Mouse (Mus musculus): Measurements from ENCODE around the gene Klk7. TPM values are rescaled to one million over a fixed set of nuclear protein-coding genes. Genes with fewer than 3 reads are reported as not detected.

Klk7 gene
- polyA plus RNA-seq, 1 experiment from 2014 or later, result not detected

DNA sequence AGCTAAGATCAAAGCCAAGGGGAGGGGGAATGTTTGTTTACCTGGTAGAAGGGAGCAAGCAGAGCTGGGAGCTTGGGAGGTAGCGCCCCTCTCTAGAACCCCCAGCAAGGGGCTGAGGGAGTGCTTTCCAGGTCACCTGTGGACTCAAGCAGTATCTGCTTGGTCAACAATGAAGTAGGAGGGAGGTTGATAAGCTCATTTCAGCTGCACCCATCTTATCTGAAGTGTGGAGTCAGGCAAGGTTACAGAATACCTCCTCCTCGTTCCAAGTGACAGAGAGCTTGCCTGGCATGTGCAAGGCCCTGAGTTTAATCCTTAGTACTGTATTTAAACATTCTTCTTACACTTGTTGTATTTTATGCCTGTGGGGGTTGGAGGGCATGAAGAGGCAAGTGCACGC is 44.6 kb downstream of the Klk7 start:
- no peak overlapping the region for H3K4me3 ChIP-seq
- 82% methylated on average over 3 of the region's 3 CpGs for WGBS
- H3K9me3 ChIP-seq (replicated peaks), result no peaks in the 10 kb centered on the region
- no peak overlapping the region for H3K27ac ChIP-seq
- no peak overlapping the region for H3K4me2 ChIP-seq (replicated peaks)
- H3K27me3 ChIP-seq, result no peaks in the 10 kb centered on the region
- no peaks in the 10 kb centered on the region for H3K4me1 ChIP-seq
- no peaks in the 10 kb centered on the region for H3K36me3 ChIP-seq
- no peak overlapping the region for H3K9ac ChIP-seq
- no peak for ATAC-seq (ENCODE audit: low FRiP score)

DNA sequence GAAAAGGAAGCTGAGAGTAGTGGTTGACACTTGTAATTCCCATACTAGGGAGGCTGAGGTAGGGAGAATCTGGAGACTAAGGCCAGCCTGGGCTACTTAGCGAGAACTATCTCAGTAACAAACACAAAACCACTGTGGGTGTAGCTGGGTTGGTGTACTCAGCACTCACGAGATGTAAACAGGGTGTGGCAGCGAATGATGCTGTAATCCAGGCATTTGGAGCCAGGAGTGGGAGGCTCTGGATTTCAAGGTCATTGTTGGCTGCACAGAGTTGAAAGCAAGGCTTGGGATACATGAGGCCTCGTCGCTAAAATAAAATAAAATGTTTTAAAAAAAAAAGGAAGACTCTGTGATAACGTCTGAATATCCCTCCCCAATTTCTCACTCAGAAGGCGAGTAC is 45.2 kb downstream of the Klk7 start:
- no peaks in the 10 kb centered on the region for H3K27me3 ChIP-seq
- H3K4me2 ChIP-seq (replicated peaks), result no peak overlapping the region
- H3K4me1 ChIP-seq, result no peaks in the 10 kb centered on the region
- no peaks in the 10 kb centered on the region for H3K9me3 ChIP-seq (replicated peaks)
- H3K9ac ChIP-seq, result no peak overlapping the region
- H3K4me3 ChIP-seq, result no peak overlapping the region
- ATAC-seq (ENCODE audit: low FRiP score), result no peak
- H3K36me3 ChIP-seq, result no peaks in the 10 kb centered on the region
- WGBS, result 89% methylated on average over 7 of the region's 7 CpGs
- no peak overlapping the region for H3K27ac ChIP-seq

- 91% methylated on average over 12 of the region's 12 CpGs for WGBS
These were observed 46.4 kb downstream of the Klk7 start for GRCm38 (mm10) chr7:43857501-43857900.

DNA sequence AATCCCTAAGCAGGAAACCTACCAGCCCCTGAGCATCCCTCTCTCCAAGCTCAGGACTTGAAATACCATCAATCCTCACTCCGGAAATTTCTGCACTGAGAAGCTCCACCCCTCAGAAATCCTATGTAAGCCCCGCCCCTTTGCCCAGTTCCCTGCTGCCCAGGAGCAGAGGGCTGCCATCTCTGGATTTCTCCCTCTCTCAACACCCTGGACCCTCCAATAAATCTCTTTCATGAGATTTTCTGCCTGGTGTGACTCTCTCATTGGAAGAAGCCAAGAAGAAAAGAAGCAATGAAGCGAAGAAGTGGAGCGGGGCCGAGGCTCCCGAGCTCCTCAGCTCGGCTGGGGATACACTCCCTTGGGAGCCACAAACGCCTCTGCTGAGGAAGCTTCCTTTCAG is 49.3 kb downstream of the Klk7 start:
- no peak for ATAC-seq (ENCODE audit: low FRiP score)
- Histone ChIP-seq H3K36me3 (no peaks in the 10 kb centered on the region), H3K4me2 (replicated peaks) (no peak overlapping the region), H3K4me3 (no peak overlapping the region), H3K27me3 (no peaks in the 10 kb centered on the region), H3K9me3 (replicated peaks) (no peaks in the 10 kb centered on the region), H3K4me1 (no peaks in the 10 kb centered on the region), H3K9ac (no peak overlapping the region), H3K27ac (no peak overlapping the region)
- 41% methylated on average over 8 of the region's 8 CpGs for WGBS

More at GRCm38 (mm10) chr7:43857501-43857900, 46.4 kb downstream of the Klk7 start:
- H3K4me2 ChIP-seq (replicated peaks), result no peak overlapping the region
- no peaks in the 10 kb centered on the region for H3K4me1 ChIP-seq
- no peaks in the 10 kb centered on the region for H3K9me3 ChIP-seq (replicated peaks)
- H3K4me3 ChIP-seq, result no peak overlapping the region
- no peak overlapping the region for H3K9ac ChIP-seq
- no peak overlapping the region for H3K27ac ChIP-seq
- H3K36me3 ChIP-seq, result no peaks in the 10 kb centered on the region
- no peaks in the 10 kb centered on the region for H3K27me3 ChIP-seq
- ATAC-seq (ENCODE audit: low FRiP score), result no peak

Other genes starting within 250 kb of the Klk7 start
- gene Zfp658, start 249.0 kb upstream of the Klk7 start, polyA plus RNA-seq (2016; fragmentation: Nextera tagmentation; extraction: Ambion mirVana), result 8.4 and 9.6 TPM in 2 replicates
- 17.2 and 17.6 TPM in 2 replicates for gene Zfp719, start 231.7 kb upstream of the Klk7 start, polyA plus RNA-seq (2016; fragmentation: Nextera tagmentation; extraction: Ambion mirVana)
- 0.34 and 0.37 TPM in 2 replicates for gene Zfp819, start 204.1 kb upstream of the Klk7 start, polyA plus RNA-seq (2016; fragmentation: Nextera tagmentation; extraction: Ambion mirVana)
- not detected in 2 replicates for gene Ceacam18, start 176.6 kb upstream of the Klk7 start, polyA plus RNA-seq (2016; fragmentation: Nextera tagmentation; extraction: Ambion mirVana)
- gene Siglece, start 151.1 kb upstream of the Klk7 start, polyA plus RNA-seq (2016; fragmentation: Nextera tagmentation; extraction: Ambion mirVana), result 0.18 and 0.44 TPM in 2 replicates
- 16.4 and 17.0 TPM in 2 replicates for gene Ctu1, start 139.3 kb upstream of the Klk7 start, polyA plus RNA-seq (2016; fragmentation: Nextera tagmentation; extraction: Ambion mirVana)
- not detected in 2 replicates for gene Klk14, start 120.9 kb upstream of the Klk7 start, polyA plus RNA-seq (2016; fragmentation: Nextera tagmentation; extraction: Ambion mirVana)
- gene Klk13, start 98.7 kb upstream of the Klk7 start, polyA plus RNA-seq (2016; fragmentation: Nextera tagmentation; extraction: Ambion mirVana), result 0.17 TPM in 1 of 2 replicates, not detected in the other
- gene Klk12, start 42.4 kb upstream of the Klk7 start, polyA plus RNA-seq (2016; fragmentation: Nextera tagmentation; extraction: Ambion mirVana), result not detected in 2 replicates
- gene Klk11, start 36.7 kb upstream of the Klk7 start, polyA plus RNA-seq (2016; fragmentation: Nextera tagmentation; extraction: Ambion mirVana), result 0.22 and 0.30 TPM in 2 replicates
- 0.27 and 0.92 TPM in 2 replicates for gene Klk10, start 30.3 kb upstream of the Klk7 start, polyA plus RNA-seq (2016; fragmentation: Nextera tagmentation; extraction: Ambion mirVana)
- gene Klk9, start 19.4 kb upstream of the Klk7 start, polyA plus RNA-seq (2016; fragmentation: Nextera tagmentation; extraction: Ambion mirVana), result not detected in 2 replicates
- 8.9 and 10.1 TPM in 2 replicates for gene Klk8, start 13.7 kb upstream of the Klk7 start, polyA plus RNA-seq (2016; fragmentation: Nextera tagmentation; extraction: Ambion mirVana)
- not detected in 2 replicates for gene Klk6, start 13.2 kb downstream of the Klk7 start, polyA plus RNA-seq (2016; fragmentation: Nextera tagmentation; extraction: Ambion mirVana)
- 0.17 and 0.68 TPM in 2 replicates for gene Klk5, start 30.7 kb downstream of the Klk7 start, polyA plus RNA-seq (2016; fragmentation: Nextera tagmentation; extraction: Ambion mirVana)
- gene Klk4, start 69.9 kb downstream of the Klk7 start, polyA plus RNA-seq (2016; fragmentation: Nextera tagmentation; extraction: Ambion mirVana), result 0.50 and 0.57 TPM in 2 replicates
- not detected in 2 replicates for gene Klk15, start 122.4 kb downstream of the Klk7 start, polyA plus RNA-seq (2016; fragmentation: Nextera tagmentation; extraction: Ambion mirVana)
- not detected in 2 replicates for gene Klk1b8, start 139.4 kb downstream of the Klk7 start, polyA plus RNA-seq (2016; fragmentation: Nextera tagmentation; extraction: Ambion mirVana)
- not detected in 2 replicates for gene Klk1b1, start 155.5 kb downstream of the Klk7 start, polyA plus RNA-seq (2016; fragmentation: Nextera tagmentation; extraction: Ambion mirVana)
- gene Klk1b9, start 164.8 kb downstream of the Klk7 start, polyA plus RNA-seq (2016; fragmentation: Nextera tagmentation; extraction: Ambion mirVana), result not detected in 2 replicates
- gene Klk1b11, start 184.6 kb downstream of the Klk7 start, polyA plus RNA-seq (2016; fragmentation: Nextera tagmentation; extraction: Ambion mirVana), result not detected in 2 replicates
- not detected in 2 replicates for gene Klk1b26, start 200.9 kb downstream of the Klk7 start, polyA plus RNA-seq (2016; fragmentation: Nextera tagmentation; extraction: Ambion mirVana)
- gene Klk1b27, start 241.0 kb downstream of the Klk7 start, polyA plus RNA-seq (2016; fragmentation: Nextera tagmentation; extraction: Ambion mirVana), result not detected in 2 replicates

Data from hindbrain, embryonic 12.5 days (tissue).